Mouse (Mus musculus): ENCODE measurements around the gene Olfr10. TPM values are rescaled to one million over a fixed set of nuclear protein-coding genes. Genes with fewer than 3 reads are reported as not detected.

The Olfr10 gene
- not detected in 2 replicates for polyA plus RNA-seq (2015; fragmentation: Nextera tagmentation; extraction: Ambion mirVana)

DNA sequence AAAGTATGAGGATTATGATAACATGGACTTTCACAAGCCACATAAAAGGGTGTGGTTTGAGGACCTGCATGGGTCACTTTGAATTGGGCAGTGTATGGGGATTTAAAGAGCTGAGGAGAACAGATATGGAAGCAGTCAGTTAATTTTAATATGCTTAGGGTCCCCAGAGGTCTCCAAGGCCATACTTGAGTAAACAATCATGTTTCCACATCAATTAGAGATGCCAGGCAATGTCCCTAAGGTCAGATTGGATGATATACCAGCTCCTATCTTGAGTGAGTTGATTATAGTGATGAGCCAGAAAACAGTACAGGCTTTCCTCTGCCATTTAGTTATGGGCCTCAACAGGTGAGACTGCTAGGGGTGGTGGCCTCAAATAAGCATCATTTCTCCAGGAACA lies at the start of gene Olfr10:
Gene Olfr10, plus strand, starts transcription at position 301 of the 400 bp plus-strand sequence.
- H3K36me3 ChIP-seq (ENCODE audit: control insufficient read depth, insufficient read depth, low read length) = no peaks in the 10 kb centered on the region
- H3K4me3 ChIP-seq (replicated peaks; ENCODE audit: low read length) = no peak within 1 kb of the TSS
- H3K9me3 ChIP-seq (replicated peaks; ENCODE audit: control insufficient read depth, low read length) = no peaks in the 10 kb centered on the region
- H3K9ac ChIP-seq (ENCODE audit: low read length) = no peak within 1 kb of the TSS
- no peak within 1 kb of the TSS for H3K4me2 ChIP-seq (ENCODE audit: low read depth, low read length)
- no peaks in the 10 kb centered on the region for H3K4me1 ChIP-seq (ENCODE audit: control insufficient read depth, insufficient read depth, low read length)
- H3K27me3 ChIP-seq (ENCODE audit: control insufficient read depth, insufficient read depth, low read length) = no peaks in the 10 kb centered on the region
- no peak within 1 kb of the TSS for H3K27ac ChIP-seq (ENCODE audit: low read length)
- ATAC-seq (ENCODE audit: insufficient read depth, low FRiP score) = no peak

DNA sequence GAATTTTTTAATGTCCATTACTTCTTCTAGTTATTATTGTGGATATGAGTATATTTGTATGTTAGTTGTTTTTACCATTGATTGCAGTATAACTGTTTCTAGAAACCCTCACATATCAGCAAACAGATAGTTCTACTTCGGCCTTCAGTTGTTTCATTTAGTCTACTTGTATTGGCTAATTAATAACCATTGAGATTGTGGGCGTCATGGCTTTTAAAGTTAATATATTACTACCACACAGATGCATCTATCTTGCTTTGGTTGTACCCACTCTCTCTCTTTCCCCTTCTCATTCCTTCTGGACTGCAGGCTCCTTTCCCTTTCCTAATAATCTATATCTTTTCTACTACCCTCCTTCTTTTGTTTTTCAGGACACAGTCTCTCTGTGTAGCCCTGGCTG lies 45.2 kb upstream of the Olfr10 start:
- 66% methylated on average over 2 of the region's 2 CpGs for WGBS
- Histone ChIP-seq H3K27ac (ENCODE audit: low read length) (no peak overlapping the region), H3K4me1 (ENCODE audit: control insufficient read depth, insufficient read depth, low read length) (no peaks in the 10 kb centered on the region), H3K36me3 (ENCODE audit: control insufficient read depth, insufficient read depth, low read length) (peaks cover 18% of the 10 kb centered on the region; the same call in 1 of the 2 replicates), H3K9ac (ENCODE audit: low read length) (no peak overlapping the region), H3K4me2 (ENCODE audit: low read depth, low read length) (no peak overlapping the region), H3K4me3 (replicated peaks; ENCODE audit: low read length) (no peak overlapping the region), H3K27me3 (ENCODE audit: control insufficient read depth, insufficient read depth, low read length) (no peaks in the 10 kb centered on the region), H3K9me3 (replicated peaks; ENCODE audit: control insufficient read depth, low read length) (no peaks in the 10 kb centered on the region)
- ATAC-seq (ENCODE audit: insufficient read depth, low FRiP score) = no peak

DNA sequence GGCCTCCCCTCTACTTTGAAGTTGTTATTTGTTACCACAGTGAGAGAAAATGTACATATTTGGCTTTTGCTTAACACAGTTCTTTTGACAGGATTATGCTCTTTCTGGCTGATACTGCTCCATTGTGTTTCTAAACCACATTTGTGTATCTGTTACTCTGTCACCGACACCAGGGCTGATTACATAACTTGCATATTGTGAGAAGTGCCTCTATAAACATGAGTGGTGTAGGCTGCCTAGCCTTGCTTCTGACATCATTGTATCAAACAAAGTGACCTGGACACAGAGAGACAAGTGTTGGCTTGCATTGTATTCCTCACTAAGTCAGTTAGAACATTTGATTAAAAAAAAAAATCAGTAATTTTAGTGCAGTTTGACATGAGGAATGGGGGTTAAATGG lies 44.7 kb upstream of the Olfr10 start:
- Histone ChIP-seq H3K4me1 (ENCODE audit: control insufficient read depth, insufficient read depth, low read length) (no peaks in the 10 kb centered on the region), H3K27ac (ENCODE audit: low read length) (no peak overlapping the region), H3K4me3 (replicated peaks; ENCODE audit: low read length) (no peak overlapping the region), H3K27me3 (ENCODE audit: control insufficient read depth, insufficient read depth, low read length) (no peaks in the 10 kb centered on the region), H3K4me2 (ENCODE audit: low read depth, low read length) (no peak overlapping the region), H3K36me3 (ENCODE audit: control insufficient read depth, insufficient read depth, low read length) (peaks cover 13% of the 10 kb centered on the region; the same call in 1 of the 2 replicates), H3K9me3 (replicated peaks; ENCODE audit: control insufficient read depth, low read length) (no peaks in the 10 kb centered on the region), H3K9ac (ENCODE audit: low read length) (no peak overlapping the region)
- 36% methylated on average over 1 of the region's 1 CpGs for WGBS
- ATAC-seq (ENCODE audit: insufficient read depth, low FRiP score) = no peak

DNA sequence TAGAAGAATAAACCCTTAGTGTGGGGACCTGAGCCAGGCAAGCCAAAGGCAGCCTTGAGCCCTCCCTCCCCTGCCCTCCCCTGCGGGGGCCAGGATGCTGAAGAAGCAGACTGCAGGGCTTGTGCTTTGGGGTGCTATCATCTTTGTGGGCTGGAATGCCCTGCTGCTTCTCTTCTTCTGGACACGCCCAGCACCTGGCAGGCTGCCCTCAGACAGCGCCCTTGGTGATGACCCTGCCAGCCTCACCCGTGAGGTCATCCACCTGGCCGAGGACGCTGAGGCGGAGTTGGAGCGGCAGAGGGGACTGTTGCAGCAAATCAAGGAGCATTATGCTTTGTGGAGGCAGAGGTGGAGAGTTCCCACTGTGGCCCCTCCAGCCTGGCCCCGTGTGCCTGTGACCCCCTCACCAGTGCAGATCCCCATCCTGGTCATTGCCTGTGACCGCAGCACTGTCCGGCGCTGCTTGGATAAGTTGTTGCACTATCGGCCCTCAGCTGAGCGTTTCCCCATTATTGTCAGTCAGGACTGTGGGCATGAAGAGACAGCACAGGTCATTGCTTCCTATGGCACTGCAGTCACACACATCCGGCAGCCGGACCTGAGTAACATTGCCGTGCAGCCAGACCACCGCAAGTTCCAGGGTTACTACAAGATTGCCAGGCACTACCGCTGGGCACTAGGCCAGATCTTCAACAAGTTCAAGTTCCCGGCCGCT lies 43.8 kb upstream of the Olfr10 start:
- no peak for ATAC-seq (ENCODE audit: insufficient read depth, low FRiP score)
- H3K4me3 ChIP-seq (replicated peaks; ENCODE audit: low read length) = no peak overlapping the region

DNA sequence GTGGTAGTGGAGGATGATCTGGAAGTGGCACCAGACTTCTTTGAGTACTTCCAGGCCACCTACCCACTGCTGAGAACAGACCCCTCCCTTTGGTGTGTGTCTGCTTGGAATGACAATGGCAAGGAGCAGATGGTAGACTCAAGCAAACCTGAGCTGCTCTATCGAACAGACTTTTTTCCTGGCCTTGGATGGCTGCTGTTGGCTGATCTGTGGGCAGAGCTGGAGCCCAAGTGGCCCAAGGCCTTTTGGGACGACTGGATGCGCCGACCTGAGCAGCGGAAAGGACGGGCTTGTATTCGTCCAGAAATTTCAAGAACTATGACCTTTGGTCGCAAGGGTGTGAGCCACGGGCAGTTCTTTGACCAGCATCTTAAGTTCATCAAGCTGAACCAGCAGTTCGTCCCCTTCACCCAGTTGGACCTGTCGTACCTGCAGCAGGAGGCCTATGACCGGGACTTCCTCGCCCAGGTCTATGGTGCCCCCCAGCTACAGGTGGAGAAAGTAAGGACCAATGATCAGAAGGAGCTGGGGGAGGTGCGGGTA lies 43.2 kb upstream of the Olfr10 start:
- no peak for ATAC-seq (ENCODE audit: insufficient read depth, low FRiP score)
- Histone ChIP-seq H3K4me2 (ENCODE audit: low read depth, low read length) (no peak overlapping the region), H3K27ac (ENCODE audit: low read length) (no peak overlapping the region), H3K36me3 (ENCODE audit: control insufficient read depth, insufficient read depth, low read length) (0 out of 2 replicates have a peak, but pooled peaks cover 6% of the 10 kb centered on the region), H3K9me3 (replicated peaks; ENCODE audit: control insufficient read depth, low read length) (no peaks in the 10 kb centered on the region), H3K4me1 (ENCODE audit: control insufficient read depth, insufficient read depth, low read length) (0 out of 2 replicates have a peak, but pooled peaks cover 3% of the 10 kb centered on the region), H3K27me3 (ENCODE audit: control insufficient read depth, insufficient read depth, low read length) (no peaks in the 10 kb centered on the region), H3K4me3 (replicated peaks; ENCODE audit: low read length) (no peak overlapping the region), H3K9ac (ENCODE audit: low read length) (no peak overlapping the region)
- 88% methylated on average over 14 of the region's 14 CpGs for WGBS

More for the DNA sequence above, 43.8 kb upstream of the Olfr10 start:
- WGBS = 89% methylated on average over 21 of the region's 21 CpGs
- H3K27ac ChIP-seq (ENCODE audit: low read length) = no peak overlapping the region
- H3K9me3 ChIP-seq (replicated peaks; ENCODE audit: control insufficient read depth, low read length) = no peaks in the 10 kb centered on the region
- 0 out of 2 replicates have a peak, but pooled peaks cover 6% of the 10 kb centered on the region for H3K36me3 ChIP-seq (ENCODE audit: control insufficient read depth, insufficient read depth, low read length)
- no peaks in the 10 kb centered on the region for H3K27me3 ChIP-seq (ENCODE audit: control insufficient read depth, insufficient read depth, low read length)
- no peak overlapping the region for H3K4me2 ChIP-seq (ENCODE audit: low read depth, low read length)
- H3K9ac ChIP-seq (ENCODE audit: low read length) = no peak overlapping the region
- no peaks in the 10 kb centered on the region for H3K4me1 ChIP-seq (ENCODE audit: control insufficient read depth, insufficient read depth, low read length)

DNA sequence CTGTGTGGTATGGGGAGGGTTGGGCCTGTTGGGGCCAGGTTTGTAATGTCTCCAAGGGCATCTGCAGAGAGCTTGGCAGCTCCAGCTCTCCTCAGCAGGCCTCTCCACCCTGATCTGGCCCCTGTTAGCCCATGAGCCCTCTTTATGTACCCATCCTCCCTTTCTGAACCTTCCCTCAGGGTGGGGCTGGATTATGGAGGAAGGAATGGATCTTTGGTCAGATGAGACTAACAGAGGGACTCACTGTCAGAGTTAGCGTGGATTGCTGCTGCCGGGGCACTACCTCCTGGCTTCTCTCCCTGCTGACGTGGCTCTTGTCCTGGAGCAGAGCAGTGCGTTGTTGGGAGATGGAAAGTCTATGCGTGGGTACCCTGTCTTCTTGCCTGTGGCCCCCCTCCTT lies 42.3 kb upstream of the Olfr10 start:
- ATAC-seq (ENCODE audit: insufficient read depth, low FRiP score) = no peak
- H3K9ac ChIP-seq (ENCODE audit: low read length) = no peak overlapping the region
- H3K4me3 ChIP-seq (replicated peaks; ENCODE audit: low read length) = no peak overlapping the region
- H3K4me1 ChIP-seq (ENCODE audit: control insufficient read depth, insufficient read depth, low read length) = 0 out of 2 replicates have a peak, but pooled peaks cover 4% of the 10 kb centered on the region
- 0 out of 2 replicates have a peak, but pooled peaks cover 6% of the 10 kb centered on the region for H3K36me3 ChIP-seq (ENCODE audit: control insufficient read depth, insufficient read depth, low read length)
- H3K9me3 ChIP-seq (replicated peaks; ENCODE audit: control insufficient read depth, low read length) = no peaks in the 10 kb centered on the region
- no peaks in the 10 kb centered on the region for H3K27me3 ChIP-seq (ENCODE audit: control insufficient read depth, insufficient read depth, low read length)
- 84% methylated on average over 5 of the region's 5 CpGs for WGBS
- H3K4me2 ChIP-seq (ENCODE audit: low read depth, low read length) = no peak overlapping the region
- no peak overlapping the region for H3K27ac ChIP-seq (ENCODE audit: low read length)

DNA sequence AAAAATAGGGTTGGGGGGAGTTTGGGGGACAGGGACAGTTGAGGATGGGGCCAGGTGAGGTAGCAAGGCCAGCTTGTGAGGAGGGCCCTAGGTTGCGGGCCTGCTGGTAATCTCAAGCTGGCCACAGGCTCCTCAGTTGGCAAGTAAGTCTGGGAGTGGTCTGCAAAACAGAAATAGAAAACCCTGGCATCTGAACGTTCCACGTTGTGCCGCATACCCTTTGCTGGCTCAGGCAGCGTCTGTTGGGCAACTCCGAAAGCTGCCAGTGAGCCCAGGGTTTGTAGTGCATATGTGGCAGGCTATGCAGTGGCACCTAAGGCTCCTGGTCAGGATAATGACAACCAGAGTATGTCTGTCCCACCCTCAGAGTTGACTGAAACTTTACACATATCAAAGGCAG lies 41.4 kb upstream of the Olfr10 start:
- no peak for ATAC-seq (ENCODE audit: insufficient read depth, low FRiP score)
- Histone ChIP-seq H3K36me3 (ENCODE audit: control insufficient read depth, insufficient read depth, low read length) (0 out of 2 replicates have a peak, but pooled peaks cover 6% of the 10 kb centered on the region), H3K4me3 (replicated peaks; ENCODE audit: low read length) (no peak overlapping the region), H3K4me1 (ENCODE audit: control insufficient read depth, insufficient read depth, low read length) (0 out of 2 replicates have a peak, but pooled peaks cover 4% of the 10 kb centered on the region), H3K4me2 (ENCODE audit: low read depth, low read length) (no peak overlapping the region), H3K27ac (ENCODE audit: low read length) (no peak overlapping the region), H3K27me3 (ENCODE audit: control insufficient read depth, insufficient read depth, low read length) (no peaks in the 10 kb centered on the region), H3K9ac (ENCODE audit: low read length) (no peak overlapping the region), H3K9me3 (replicated peaks; ENCODE audit: control insufficient read depth, low read length) (no peaks in the 10 kb centered on the region)
- 94% methylated on average over 6 of the region's 6 CpGs for WGBS

DNA sequence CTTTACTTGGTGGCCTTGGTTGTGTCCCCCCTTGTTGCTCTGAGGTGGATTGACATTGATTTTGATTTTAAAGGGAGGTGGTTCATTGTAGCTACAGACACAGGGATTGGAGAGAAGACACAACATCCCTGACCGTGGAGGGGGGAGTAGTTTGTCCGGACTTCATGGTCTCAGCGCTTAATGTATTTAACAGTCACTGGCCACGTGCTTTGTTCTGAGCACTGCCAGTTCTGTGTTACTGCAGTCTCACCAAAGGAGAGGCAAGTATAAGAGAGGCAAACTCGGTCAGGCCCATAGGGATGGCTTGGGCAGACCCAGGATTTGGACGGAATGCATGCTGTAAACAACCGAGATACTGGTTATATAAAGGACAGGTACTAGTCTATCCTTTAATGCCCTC lies 40.5 kb upstream of the Olfr10 start:
- WGBS = 83% methylated on average over 7 of the region's 7 CpGs

DNA sequence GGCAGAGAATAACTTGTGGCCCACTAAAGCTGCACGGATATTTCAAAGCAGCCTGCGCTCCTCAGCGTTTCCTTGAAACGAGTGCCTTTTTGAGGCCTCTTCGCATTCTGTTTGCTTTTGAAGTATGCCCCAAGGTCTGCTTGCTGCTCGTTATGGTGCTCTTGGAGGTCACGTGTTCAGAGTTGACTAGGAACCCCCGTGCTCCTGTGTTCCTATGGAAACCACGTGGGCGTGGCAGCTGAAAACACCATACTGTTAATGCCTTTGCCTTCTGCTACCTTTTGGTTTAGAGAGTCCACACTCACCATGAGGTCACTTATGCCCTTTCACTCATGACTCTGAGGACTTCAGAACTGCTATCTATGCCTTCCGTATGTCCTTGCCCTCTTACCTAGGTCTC lies 39.9 kb upstream of the Olfr10 start:
- Histone ChIP-seq H3K4me2 (ENCODE audit: low read depth, low read length) (no peak overlapping the region), H3K36me3 (ENCODE audit: control insufficient read depth, insufficient read depth, low read length) (0 out of 2 replicates have a peak, but pooled peaks cover 6% of the 10 kb centered on the region), H3K27me3 (ENCODE audit: control insufficient read depth, insufficient read depth, low read length) (no peaks in the 10 kb centered on the region), H3K27ac (ENCODE audit: low read length) (no peak overlapping the region), H3K9ac (ENCODE audit: low read length) (no peak overlapping the region), H3K4me3 (replicated peaks; ENCODE audit: low read length) (no peak overlapping the region), H3K9me3 (replicated peaks; ENCODE audit: control insufficient read depth, low read length) (no peaks in the 10 kb centered on the region), H3K4me1 (ENCODE audit: control insufficient read depth, insufficient read depth, low read length) (0 out of 2 replicates have a peak, but pooled peaks cover 4% of the 10 kb centered on the region)
- WGBS = 63% methylated on average over 11 of the region's 11 CpGs
- ATAC-seq (ENCODE audit: insufficient read depth, low FRiP score) = no peak

More for the DNA sequence above, 40.5 kb upstream of the Olfr10 start:
- Histone ChIP-seq H3K9me3 (replicated peaks; ENCODE audit: control insufficient read depth, low read length) (no peaks in the 10 kb centered on the region), H3K36me3 (ENCODE audit: control insufficient read depth, insufficient read depth, low read length) (0 out of 2 replicates have a peak, but pooled peaks cover 6% of the 10 kb centered on the region), H3K4me2 (ENCODE audit: low read depth, low read length) (no peak overlapping the region), H3K4me1 (ENCODE audit: control insufficient read depth, insufficient read depth, low read length) (0 out of 2 replicates have a peak, but pooled peaks cover 4% of the 10 kb centered on the region), H3K27ac (ENCODE audit: low read length) (no peak overlapping the region), H3K27me3 (ENCODE audit: control insufficient read depth, insufficient read depth, low read length) (no peaks in the 10 kb centered on the region), H3K9ac (ENCODE audit: low read length) (no peak overlapping the region), H3K4me3 (replicated peaks; ENCODE audit: low read length) (no peak overlapping the region)
- no peak for ATAC-seq (ENCODE audit: insufficient read depth, low FRiP score)
